ENCODE assay signal across 8 mouse cellular contexts in genomic region chr10:53378981-53379708, GRCm38 (mm10). TPM values are rescaled to one million over a fixed set of nuclear protein-coding genes. Genes with fewer than 3 reads are reported as not detected.
A peak's percentile ranks its signal among the peaks of the same experiment; 100 is the strongest.
DNase-seq lines count a peak whose midpoint lies in the region; ATAC-seq and TF ChIP-seq lines count a peak whose summit lies in the region.

No protein-coding gene starts in this region.

- peaks cover 9% of the 10 kb centered on the region; the same call in 1 of the 2 replicates for H3K4me1 ChIP-seq in kidney, embryonic 14.5 days (ENCODE audit: control insufficient read depth, insufficient read depth, low read length)
- H3K4me1 ChIP-seq in embryonic facial prominence, embryonic 13.5 days: peaks cover 6% of the 10 kb centered on the region
- H3K4me1 ChIP-seq in hindbrain, embryonic 10.5 days (replicated peaks): peaks cover 20% of the 10 kb centered on the region
- peaks cover 33% of the 10 kb centered on the region for H3K4me1 ChIP-seq in limb, embryonic 10.5 days
- peaks cover 23% of the 10 kb centered on the region for H3K4me1 ChIP-seq in midbrain, embryonic 14.5 days (ENCODE audit: control insufficient read depth, insufficient read depth, low read length)

- H3K27ac ChIP-seq in kidney, embryonic 14.5 days (ENCODE audit: low read depth, low read length): peak overlapping the region; percentile 93
- H3K27ac ChIP-seq in embryonic facial prominence, embryonic 13.5 days: peak overlapping the region; percentile 98
- H3K27ac ChIP-seq in hindbrain, embryonic 10.5 days: peak overlapping the region; percentile 98
- peak overlapping the region; percentile 98 for H3K27ac ChIP-seq in limb, embryonic 10.5 days
- peak overlapping the region; percentile 96 for H3K27ac ChIP-seq in midbrain, embryonic 14.5 days (replicated peaks; ENCODE audit: low read depth, low read length)

- peak; percentile 91 for ATAC-seq in kidney, embryonic 14.5 days (ENCODE audit: low FRiP score, low TSS enrichment)
- peak; percentile 73 for ATAC-seq in Patski
- peak; percentile 86 for ATAC-seq in embryonic facial prominence, embryonic 13.5 days (ENCODE audit: insufficient number of reproducible peaks, insufficient read depth, low FRiP score, low TSS enrichment, low read depth)
- peak; percentile 84 for ATAC-seq in midbrain, embryonic 14.5 days (ENCODE audit: low FRiP score, low TSS enrichment)

- no peaks in the 10 kb centered on the region for H3K9me3 ChIP-seq in kidney, embryonic 14.5 days (ENCODE audit: control insufficient read depth, low read length)
- H3K9me3 ChIP-seq in embryonic facial prominence, embryonic 13.5 days: no peaks in the 10 kb centered on the region
- no peaks in the 10 kb centered on the region for H3K9me3 ChIP-seq in hindbrain, embryonic 10.5 days
- H3K9me3 ChIP-seq in limb, embryonic 10.5 days (replicated peaks): no peaks in the 10 kb centered on the region
- H3K9me3 ChIP-seq in midbrain, embryonic 14.5 days (ENCODE audit: control insufficient read depth, low read length): no peaks in the 10 kb centered on the region

- H3K36me3 ChIP-seq in kidney, embryonic 14.5 days (ENCODE audit: control insufficient read depth, insufficient read depth, low read length): no peaks in the 10 kb centered on the region
- H3K36me3 ChIP-seq in embryonic facial prominence, embryonic 13.5 days: no peaks in the 10 kb centered on the region
- 0 out of 2 replicates have a peak, but pooled peaks cover 2% of the 10 kb centered on the region for H3K36me3 ChIP-seq in hindbrain, embryonic 10.5 days
- no peaks in the 10 kb centered on the region for H3K36me3 ChIP-seq in limb, embryonic 10.5 days
- H3K36me3 ChIP-seq in midbrain, embryonic 14.5 days (ENCODE audit: control insufficient read depth, insufficient read depth, low read length): no peaks in the 10 kb centered on the region

- H3K4me2 ChIP-seq in kidney, embryonic 14.5 days (replicated peaks; ENCODE audit: low read depth, low read length): peak overlapping the region; percentile 74
- H3K4me2 ChIP-seq in embryonic facial prominence, embryonic 13.5 days: peak overlapping the region; percentile 65
- H3K4me2 ChIP-seq in midbrain, embryonic 14.5 days (ENCODE audit: low read length): peak overlapping the region; percentile 68

- WGBS in kidney, embryonic 14.5 days: under 1% methylated on average over 44 of the region's 59 CpGs
- WGBS in embryonic facial prominence, embryonic 13.5 days: under 1% methylated on average over 58 of the region's 59 CpGs
- under 1% methylated on average over 59 of the region's 59 CpGs for WGBS in hindbrain, embryonic 10.5 days
- under 1% methylated on average over 59 of the region's 59 CpGs for WGBS in limb, embryonic 10.5 days
- under 1% methylated on average over 59 of the region's 59 CpGs for WGBS in midbrain, embryonic 14.5 days

- DNase-seq in kidney, postnatal 10 days: no peak
- no peak for DNase-seq in Patski (ENCODE audit: low read depth, low spot score)
- DNase-seq in hindbrain, embryonic 10.5 days (ENCODE audit: low spot score): peak; percentile 70
- DNase-seq in limb, embryonic 10.5 days (ENCODE audit: low spot score): no peak
- DNase-seq in midbrain, embryonic 14.5 days: peak; percentile 76
- DNase-seq in testis, postnatal 10 days (ENCODE audit: low spot score): peak; percentile 61

- POLR2A ChIA-PET in Patski (lab: Charles Lee): no interaction called here

- TF ChIP-seq CTCF in Patski (IDR thresholded peaks at IDR 0.05): no peak

- H3K27me3 ChIP-seq in kidney, embryonic 14.5 days (ENCODE audit: control insufficient read depth, insufficient read depth, low read length): no peaks in the 10 kb centered on the region
- H3K27me3 ChIP-seq in Patski: no peaks in the 10 kb centered on the region
- H3K27me3 ChIP-seq in embryonic facial prominence, embryonic 13.5 days: no peaks in the 10 kb centered on the region
- H3K27me3 ChIP-seq in hindbrain, embryonic 10.5 days (ENCODE audit: insufficient read depth, poor library complexity, severe bottlenecking): no peaks in the 10 kb centered on the region
- H3K27me3 ChIP-seq in limb, embryonic 10.5 days (ENCODE audit: low read depth, poor library complexity, severe bottlenecking): no peaks in the 10 kb centered on the region
- no peaks in the 10 kb centered on the region for H3K27me3 ChIP-seq in midbrain, embryonic 14.5 days (ENCODE audit: control insufficient read depth, insufficient read depth, low read length)

- in situ Hi-C loops in Patski (cut with MboI; ENCODE audit: low pct_unique_long_range_greater_than_20kb): no loop called here

- peak overlapping the region; percentile 96 for H3K9ac ChIP-seq in kidney, embryonic 14.5 days (ENCODE audit: low read depth, low read length)
- peak overlapping the region; percentile 98 for H3K9ac ChIP-seq in embryonic facial prominence, embryonic 13.5 days
- peak overlapping the region; percentile 97 for H3K9ac ChIP-seq in midbrain, embryonic 14.5 days (replicated peaks; ENCODE audit: low read length)

- peak overlapping the region; percentile 91 for H3K4me3 ChIP-seq in kidney, embryonic 14.5 days (ENCODE audit: low read length)
- peak overlapping the region; percentile 91 for H3K4me3 ChIP-seq in embryonic facial prominence, embryonic 13.5 days
- H3K4me3 ChIP-seq in hindbrain, embryonic 10.5 days: peak overlapping the region; percentile 88
- peak overlapping the region; percentile 97 for H3K4me3 ChIP-seq in limb, embryonic 10.5 days
- peak overlapping the region; percentile 91 for H3K4me3 ChIP-seq in midbrain, embryonic 14.5 days (replicated peaks; ENCODE audit: low read depth, low read length)

- CTCF ChIA-PET in Patski (lab: Charles Lee): interaction anchor here (0.9 to 1.7 kb wide), 6 partner anchors 15 to 137 kb away, joined by 3 to 5 read pairs (median 3); no protein-coding TSS in a partner anchor

RNA-seq across cellular contexts. Expression of gene Cep85l, which starts 0.6 kb away (rescaled TPM):
- 6.5 and 7.7 TPM in 2 replicates for polyA plus RNA-seq in kidney, embryonic 14.5 days (2014; fragmentation: Nextera tagmentation; extraction: Ambion mirVana)
- polyA plus RNA-seq in Patski (2021): 3.3 TPM
- 6.5 and 7.2 TPM in 2 replicates for polyA plus RNA-seq in embryonic facial prominence, embryonic 13.5 days (2015; fragmentation: Nextera tagmentation; extraction: Ambion mirVana)
- polyA plus RNA-seq in hindbrain, embryonic 10.5 days (2016; fragmentation: Nextera tagmentation; extraction: Ambion mirVana): 4.6 TPM in 2 replicates
- polyA plus RNA-seq in limb, embryonic 10.5 days (2016; fragmentation: Nextera tagmentation; extraction: Ambion mirVana): 4.8 and 6.1 TPM in 2 replicates
- polyA plus RNA-seq in midbrain, embryonic 14.5 days (2014; fragmentation: Nextera tagmentation; extraction: Ambion mirVana): 8.0 and 8.3 TPM in 2 replicates

RNA-seq across cellular contexts. Expression of gene Pln, which starts 41.7 kb away (rescaled TPM):
- 1.6 TPM in 2 replicates for polyA plus RNA-seq in kidney, embryonic 14.5 days (2014; fragmentation: Nextera tagmentation; extraction: Ambion mirVana)
- polyA plus RNA-seq in Patski (2021): 0.13 TPM
- polyA plus RNA-seq in embryonic facial prominence, embryonic 13.5 days (2015; fragmentation: Nextera tagmentation; extraction: Ambion mirVana): 0.93 and 2.8 TPM in 2 replicates
- 1.3 and 1.8 TPM in 2 replicates for polyA plus RNA-seq in hindbrain, embryonic 10.5 days (2016; fragmentation: Nextera tagmentation; extraction: Ambion mirVana)
- 1.6 and 1.8 TPM in 2 replicates for polyA plus RNA-seq in limb, embryonic 10.5 days (2016; fragmentation: Nextera tagmentation; extraction: Ambion mirVana)
- 1.1 and 1.2 TPM in 2 replicates for polyA plus RNA-seq in midbrain, embryonic 14.5 days (2014; fragmentation: Nextera tagmentation; extraction: Ambion mirVana)

Comparison
In these comparisons a context has a peak if more than half of its experiments do, and no peak if none do; other contexts are left out.
1. DNase-seq: peak in hindbrain, embryonic 10.5 days (single experiment), midbrain, embryonic 14.5 days (single experiment) and testis, postnatal 10 days (single experiment); none in kidney, postnatal 10 days (single experiment), Patski (single experiment) and limb, embryonic 10.5 days (single experiment).
2. Peak in every context shown above with its lines, with median percentiles within 50 percentile points of each other: ATAC-seq, H3K27ac ChIP-seq, H3K4me2 ChIP-seq, H3K4me3 ChIP-seq and H3K9ac ChIP-seq.